Mouse (Mus musculus): ENCODE results near the gene Prr5. TPM values are rescaled to one million over a fixed set of nuclear protein-coding genes. Genes with fewer than 3 reads are reported as not detected.
A peak's percentile ranks its signal among the peaks of the same experiment; 100 is the strongest.

Gene Prr5
- total and polyA plus RNA-seq, 2 experiments from 2014 or later = 34.2 to 36.6 TPM

DNA sequence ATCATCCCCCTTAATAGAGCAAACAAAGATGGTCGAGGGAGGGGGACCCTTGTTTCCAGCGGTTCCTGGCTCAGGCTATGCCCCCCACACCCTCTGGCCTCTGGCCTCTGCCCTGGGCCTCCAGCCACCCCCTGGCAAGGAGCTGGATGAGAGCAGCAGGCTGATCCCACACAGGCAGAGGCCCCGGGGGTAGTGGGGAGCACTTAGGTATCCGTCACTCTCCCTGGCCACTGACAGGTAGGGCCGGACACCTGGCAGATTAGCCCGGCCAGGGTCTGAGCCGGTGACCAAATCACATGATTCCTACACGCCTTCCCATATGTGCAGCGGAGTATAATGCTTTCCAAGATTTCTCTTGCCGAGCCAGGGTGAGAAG lies 5.7 kb upstream of the Prr5 start:
- Histone ChIP-seq H3K9me3 (ENCODE audit: low read length) (no peaks in the 10 kb centered on the region), H3K4me2 (ENCODE audit: low read depth, low read length) (peak overlapping the region; percentile 91), H3K36me3 (ENCODE audit: insufficient read depth, low read length) (no peaks in the 10 kb centered on the region), H3K27me3 (ENCODE audit: insufficient read depth, low read length) (no peaks in the 10 kb centered on the region), H3K9ac (replicated peaks; ENCODE audit: low read length) (peak overlapping the region; percentile 70), H3K4me3 (ENCODE audit: low read length) (peak overlapping the region; percentile 63), H3K27ac (peak overlapping the region; percentile 82), H3K4me1 (ENCODE audit: insufficient read depth, low read length) (peaks cover 31% of the 10 kb centered on the region)
- 35% methylated on average over 10 of the region's 10 CpGs for WGBS
- ATAC-seq (peak; percentile 48; the same call in 1 of the 2 replicates), DNase-seq (ENCODE audit: low spot score) (peak; percentile 38)
- TF ChIP-seq CTCF (IDR thresholded peaks at IDR 0.05; ENCODE audit: low read depth) = no peak

DNA sequence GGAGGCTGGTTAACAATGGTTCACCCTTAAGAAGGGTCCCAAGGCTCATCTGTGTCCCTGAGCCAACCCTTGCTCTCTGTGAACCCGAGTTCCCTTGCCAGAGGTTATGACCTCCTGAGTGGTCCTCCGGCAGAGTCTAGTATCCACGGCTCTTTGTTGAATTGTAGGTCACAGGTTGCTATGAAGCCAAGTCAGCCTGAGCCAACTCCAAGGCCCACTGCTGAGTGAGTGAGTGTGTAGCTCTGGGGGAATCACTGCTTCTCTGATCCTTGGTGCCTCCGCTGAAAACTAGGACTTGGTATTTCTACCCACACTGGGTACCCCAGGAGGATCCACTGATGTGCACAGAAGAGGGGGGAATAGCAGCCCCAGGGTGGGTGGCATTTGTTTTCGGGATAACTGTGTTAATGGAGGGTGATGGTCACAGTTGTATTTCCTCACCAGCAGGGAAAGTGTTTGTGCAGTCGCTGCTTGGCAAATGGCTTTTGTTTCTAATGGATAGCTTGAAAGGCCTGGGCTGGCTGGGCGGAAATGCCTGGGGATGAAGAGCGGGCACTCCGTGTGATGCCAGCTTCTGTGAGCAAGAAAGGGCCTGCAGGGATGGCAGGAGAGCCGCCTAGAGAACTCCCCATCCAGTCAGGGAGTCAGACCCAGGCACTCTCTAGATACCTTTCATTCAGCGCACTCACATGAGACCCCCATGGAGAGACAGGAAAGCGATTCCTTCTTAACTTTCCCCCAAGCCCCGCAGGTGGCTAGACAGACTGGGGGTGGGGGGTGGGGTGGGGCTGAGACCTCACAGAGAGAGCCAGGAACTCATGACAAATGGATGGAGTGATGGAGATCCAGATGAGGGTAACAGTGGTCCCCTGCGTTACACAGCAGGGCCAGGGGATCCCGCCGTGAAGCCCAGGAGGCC lies 4.6 kb upstream of the Prr5 start:
- peak; percentile 69 for DNase-seq (ENCODE audit: low spot score)
- ATAC-seq = peak; percentile 19
- peak overlapping the region; percentile 82 for H3K27ac ChIP-seq
- no peaks in the 10 kb centered on the region for H3K27me3 ChIP-seq (ENCODE audit: insufficient read depth, low read length)
- H3K4me1 ChIP-seq (ENCODE audit: insufficient read depth, low read length) = peaks cover 36% of the 10 kb centered on the region
- H3K9ac ChIP-seq (replicated peaks; ENCODE audit: low read length) = peak overlapping the region; percentile 70
- peak overlapping the region; percentile 91 for H3K4me2 ChIP-seq (ENCODE audit: low read depth, low read length)
- H3K36me3 ChIP-seq (ENCODE audit: insufficient read depth, low read length) = no peaks in the 10 kb centered on the region
- 14% methylated on average over 16 of the region's 16 CpGs for WGBS
- TF ChIP-seq CTCF (IDR thresholded peaks at IDR 0.05; ENCODE audit: low read depth) = 0 out of 2 replicates have a peak, but pooled peaks have one; percentile 3
- H3K9me3 ChIP-seq (ENCODE audit: low read length) = no peaks in the 10 kb centered on the region
- H3K4me3 ChIP-seq (ENCODE audit: low read length) = peak overlapping the region; percentile 63

DNA sequence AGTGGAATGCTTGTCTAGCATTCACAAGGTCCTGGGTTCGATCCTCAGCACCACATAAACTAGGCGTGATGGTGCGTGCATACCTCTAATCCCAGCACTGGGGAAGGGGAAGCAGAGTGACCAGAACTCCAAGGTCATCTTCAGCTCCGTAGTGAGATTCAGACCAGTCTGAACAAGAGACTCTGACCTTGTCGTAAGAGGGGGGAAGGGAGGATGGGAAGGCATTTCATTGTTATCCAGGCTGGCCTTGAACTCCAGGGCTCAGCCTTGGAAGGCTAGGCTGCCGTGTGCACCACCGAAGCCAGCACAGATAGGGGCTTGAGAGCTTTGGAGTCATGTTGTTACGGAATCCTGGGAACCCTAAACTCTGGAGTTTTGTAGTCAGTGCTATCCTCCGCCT lies 3.8 kb upstream of the Prr5 start:
- Histone ChIP-seq H3K36me3 (ENCODE audit: insufficient read depth, low read length) (no peaks in the 10 kb centered on the region), H3K27ac (peak overlapping the region; percentile 82), H3K4me3 (ENCODE audit: low read length) (no peak overlapping the region), H3K9me3 (ENCODE audit: low read length) (no peaks in the 10 kb centered on the region), H3K4me1 (ENCODE audit: insufficient read depth, low read length) (peaks cover 36% of the 10 kb centered on the region), H3K27me3 (ENCODE audit: insufficient read depth, low read length) (no peaks in the 10 kb centered on the region), H3K9ac (replicated peaks; ENCODE audit: low read length) (no peak overlapping the region), H3K4me2 (ENCODE audit: low read depth, low read length) (peak overlapping the region; percentile 91)
- no peak for ATAC-seq
- WGBS = 57% methylated on average over 9 of the region's 9 CpGs
- peak; percentile 4 for DNase-seq (ENCODE audit: low spot score)
- TF ChIP-seq CTCF (IDR thresholded peaks at IDR 0.05; ENCODE audit: low read depth) = no peak

DNA sequence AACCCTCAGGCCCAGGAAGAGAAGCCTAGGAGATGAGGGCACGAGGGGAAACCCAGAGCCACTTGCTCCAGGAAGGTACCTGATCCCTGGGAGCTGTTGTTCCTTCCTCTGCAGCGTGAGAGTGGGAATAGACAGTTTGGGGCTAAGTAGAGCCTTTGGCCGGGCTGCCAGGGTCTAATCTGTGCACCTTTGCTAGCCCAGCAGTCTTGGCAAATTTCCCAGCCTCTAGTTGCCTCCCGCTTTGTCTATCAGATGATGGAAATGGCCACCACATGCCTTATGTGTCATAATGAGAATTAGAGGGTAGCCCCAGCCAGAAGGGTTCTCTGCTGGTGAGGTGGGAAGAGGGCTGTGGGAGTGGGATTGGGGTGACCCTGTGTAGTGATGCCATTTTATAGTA lies 3.4 kb upstream of the Prr5 start:
- 0 out of 2 replicates have a peak overlapping the region, but pooled peaks have one; percentile 1 for H3K4me2 ChIP-seq (ENCODE audit: low read depth, low read length)

DNA sequence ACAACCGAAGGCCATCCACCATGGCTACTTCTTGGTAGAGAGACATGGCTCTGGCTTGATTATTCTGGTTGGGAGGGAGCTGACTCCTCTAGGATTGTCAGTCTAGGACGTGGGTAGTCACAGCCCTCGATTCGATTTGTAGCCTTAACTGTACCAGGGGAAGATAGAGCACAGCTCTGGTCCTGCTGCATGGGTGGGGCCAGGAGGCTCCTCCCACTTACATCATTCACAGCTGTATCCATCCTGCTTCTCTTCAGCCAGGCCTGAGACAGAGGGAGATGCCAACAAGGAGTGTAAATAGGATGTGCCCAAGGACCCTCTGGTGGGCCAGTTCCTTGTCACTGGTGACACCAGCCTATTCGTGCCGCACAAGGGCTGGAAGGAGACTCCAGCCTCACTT lies 1.8 kb upstream of the Prr5 start:
- Histone ChIP-seq H3K9me3 (ENCODE audit: low read length) (no peaks in the 10 kb centered on the region), H3K4me2 (ENCODE audit: low read depth, low read length) (no peak overlapping the region), H3K4me3 (ENCODE audit: low read length) (no peak overlapping the region), H3K27ac (no peak overlapping the region), H3K9ac (replicated peaks; ENCODE audit: low read length) (no peak overlapping the region), H3K4me1 (ENCODE audit: insufficient read depth, low read length) (peaks cover 36% of the 10 kb centered on the region), H3K27me3 (ENCODE audit: insufficient read depth, low read length) (no peaks in the 10 kb centered on the region), H3K36me3 (ENCODE audit: insufficient read depth, low read length) (no peaks in the 10 kb centered on the region)
- 84% methylated on average over 6 of the region's 6 CpGs for WGBS
- ATAC-seq (no peak), DNase-seq (ENCODE audit: low spot score) (no peak)
- no peak for TF ChIP-seq CTCF (IDR thresholded peaks at IDR 0.05; ENCODE audit: low read depth)

More for the DNA sequence above, 3.4 kb upstream of the Prr5 start:
- ATAC-seq = no peak
- Histone ChIP-seq H3K9ac (replicated peaks; ENCODE audit: low read length) (no peak overlapping the region), H3K27me3 (ENCODE audit: insufficient read depth, low read length) (no peaks in the 10 kb centered on the region), H3K36me3 (ENCODE audit: insufficient read depth, low read length) (no peaks in the 10 kb centered on the region), H3K9me3 (ENCODE audit: low read length) (no peaks in the 10 kb centered on the region), H3K27ac (peak overlapping the region; percentile 82), H3K4me1 (ENCODE audit: insufficient read depth, low read length) (peaks cover 36% of the 10 kb centered on the region), H3K4me3 (ENCODE audit: low read length) (no peak overlapping the region)
- DNase-seq (ENCODE audit: low spot score) = peak; percentile 71
- no peak for TF ChIP-seq CTCF (IDR thresholded peaks at IDR 0.05; ENCODE audit: low read depth)
- WGBS = 39% methylated on average over 4 of the region's 4 CpGs

DNA sequence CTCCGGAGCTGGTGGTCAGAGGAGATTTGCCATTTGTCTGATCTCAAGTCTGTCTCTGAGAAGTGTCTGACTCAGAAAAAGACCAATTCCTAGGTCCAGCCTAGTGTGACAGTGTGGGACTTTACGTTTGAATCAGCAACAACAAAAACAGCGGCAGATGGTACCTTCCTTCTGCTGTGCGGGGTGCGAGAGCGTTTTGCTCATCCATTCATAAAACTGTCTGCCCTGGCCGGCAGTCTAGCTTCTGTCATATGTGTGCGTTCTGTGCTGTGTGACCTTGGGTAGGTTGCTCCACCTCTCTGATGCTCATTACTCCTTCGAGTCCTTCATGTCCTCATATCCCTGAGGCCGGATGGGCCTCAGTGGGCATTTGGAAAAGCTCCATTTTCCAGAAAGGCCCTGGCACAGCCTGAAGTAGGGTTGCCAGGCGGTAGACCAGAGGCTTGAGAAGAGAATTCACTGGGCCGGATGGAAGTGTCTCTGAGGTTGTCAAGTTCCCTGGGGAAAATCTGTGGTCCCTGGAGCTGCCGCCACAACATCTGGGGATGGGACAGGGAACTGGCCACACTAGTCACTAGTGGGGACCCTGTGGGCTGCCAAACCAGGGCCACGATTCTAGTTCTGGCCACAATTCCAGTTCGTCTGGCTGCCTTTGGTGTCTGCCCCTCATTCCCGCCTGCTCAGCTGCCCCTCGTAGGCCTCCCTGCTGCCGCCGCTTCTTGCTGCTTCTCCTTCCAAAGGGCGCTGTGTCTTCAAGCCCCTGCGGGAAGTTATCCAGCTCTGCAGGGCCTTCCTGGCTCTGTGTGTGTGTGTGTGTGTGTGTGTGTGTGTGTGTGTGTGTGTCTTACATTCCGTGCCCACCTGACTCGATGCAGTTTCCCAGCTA lies 594 bp downstream of the Prr5 start:
- 48% methylated on average over 23 of the region's 23 CpGs for WGBS
- no peak overlapping the region for H3K4me3 ChIP-seq (ENCODE audit: low read length)
- TF ChIP-seq CTCF (IDR thresholded peaks at IDR 0.05; ENCODE audit: low read depth) = no peak
- no peak overlapping the region for H3K4me2 ChIP-seq (ENCODE audit: low read depth, low read length)
- no peaks in the 10 kb centered on the region for H3K27me3 ChIP-seq (ENCODE audit: insufficient read depth, low read length)
- peak; percentile 66 for DNase-seq (ENCODE audit: low spot score)
- peak; percentile 27; the same call in 1 of the 2 replicates for ATAC-seq
- H3K36me3 ChIP-seq (ENCODE audit: insufficient read depth, low read length) = no peaks in the 10 kb centered on the region
- H3K9me3 ChIP-seq (ENCODE audit: low read length) = no peaks in the 10 kb centered on the region
- peak overlapping the region; percentile 46; the same call in 1 of the 2 replicates for H3K27ac ChIP-seq
- H3K4me1 ChIP-seq (ENCODE audit: insufficient read depth, low read length) = peaks cover 18% of the 10 kb centered on the region
- no peak overlapping the region; the same call in 1 of the 2 replicates for H3K9ac ChIP-seq (replicated peaks; ENCODE audit: low read length)

Data from hindbrain, postnatal 0 days (tissue).